Mouse (Mus musculus) liver, embryonic 16.5 days (tissue): ENCODE results near the gene Olfr1286. TPM values are rescaled to one million over a fixed set of nuclear protein-coding genes. Genes with fewer than 3 reads are reported as not detected.

ENCODE experiments used
- ATAC-seq: fragments of 200-750 bp; cut with Nextera tagmentation; 2 replicates; pipeline ENCODE4 v1.8.0; 2017; ENCODE audit warnings: low read depth, mild to moderate bottlenecking, moderate number of reproducible peaks, moderate library complexity
- H3K27ac ChIP-seq: fragments of 300-500 bp; sonication (generic); 2 replicates; pipeline ENCODE4 v1.5.1; 2014; ENCODE audit warnings: mild to moderate bottlenecking, low read length
- H3K27me3 ChIP-seq: fragments of 300-500 bp; sonication (generic); 2 replicates; pipeline ENCODE4 v1.6.1; 2014; ENCODE audit warnings: low read depth, low read length, mixed read lengths; ENCODE audit not compliant: control insufficient read depth, insufficient read depth
- H3K36me3 ChIP-seq: fragments of 300-500 bp; sonication (generic); 2 replicates; pipeline ENCODE4 v1.6.1; 2014; ENCODE audit warnings: mild to moderate bottlenecking; ENCODE audit not compliant: control insufficient read depth, insufficient read depth
- H3K4me1 ChIP-seq: fragments of 300-500 bp; sonication (generic); 2 replicates; pipeline ENCODE4 v1.6.1; 2014; ENCODE audit warnings: low read depth, low read length, mixed read lengths; ENCODE audit not compliant: control insufficient read depth
- H3K4me2 ChIP-seq: fragments of 300-500 bp; sonication (generic); 2 replicates; pipeline ENCODE4 v1.6.1; 2014; ENCODE audit warnings: low read depth, low read length, mixed read lengths
- H3K4me3 ChIP-seq: fragments of 300-500 bp; sonication (generic); 2 replicates; pipeline ENCODE4 v1.5.1; 2014; ENCODE audit warnings: low read depth, mild to moderate bottlenecking, low read length
- H3K9ac ChIP-seq: fragments of 300-500 bp; sonication (generic); 2 replicates; pipeline ENCODE4 v1.6.1; 2014; ENCODE audit warnings: low read depth, low read length
- H3K9me3 ChIP-seq: fragments of 300-500 bp; sonication (generic); replicated peaks from 2 replicates; pipeline ENCODE4 v1.6.1; 2016; ENCODE audit warnings: low read length; ENCODE audit not compliant: control insufficient read depth
- WGBS: fragments of 180-500 bp; shearing (Covaris S2); extraction: QIAGEN DNeasy Blood & Tissue Kit; methylation state at CpG from one replicate; pipeline ENCODE4 v1.1.7; 2014; ENCODE audit not compliant: insufficient replicate concordance; 5-methylcytosine and 5-hydroxymethylcytosine counted together
- polyA plus RNA-seq: library from polyadenylated mRNA; unstranded; fragments of >200 nt; fragmentation: Nextera tagmentation; extraction: Ambion mirVana; gene quantifications from 2 replicates; pipeline ENCODE4 v1.2.1, GENCODE M21; 2015

The Olfr1286 gene
- polyA plus RNA-seq = not detected in 2 replicates

DNA sequence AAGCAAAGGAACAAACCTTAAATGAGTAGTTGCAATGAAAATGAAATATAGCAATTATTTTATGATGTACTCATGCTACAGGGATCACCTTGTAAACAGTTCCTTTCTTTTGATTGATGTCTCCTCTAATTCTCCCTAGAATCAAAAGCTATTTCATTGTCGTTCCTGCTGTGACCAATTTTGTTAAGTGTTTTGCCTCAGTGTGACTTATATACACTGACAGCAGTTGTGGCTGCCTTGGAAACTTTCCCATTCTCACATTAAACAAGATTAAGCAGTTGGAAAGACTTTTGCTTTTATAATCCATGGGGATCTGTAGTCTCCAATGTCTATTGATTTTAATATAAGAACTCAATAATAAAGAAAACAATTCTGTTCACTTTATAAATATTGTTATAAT lies at the start of gene Olfr1286:
Gene Olfr1286 (minus strand): TSS at position 185 of the 400 bp plus-strand sequence.
- no peak within 1 kb of the TSS for H3K27ac ChIP-seq
- H3K9ac ChIP-seq = no peak within 1 kb of the TSS
- ATAC-seq = no peak
- no peaks in the 10 kb centered on the region for H3K36me3 ChIP-seq
- H3K4me1 ChIP-seq = no peaks in the 10 kb centered on the region
- no peaks in the 10 kb centered on the region for H3K27me3 ChIP-seq
- no peaks in the 10 kb centered on the region for H3K9me3 ChIP-seq
- no peak within 1 kb of the TSS for H3K4me2 ChIP-seq
- WGBS = 66% methylated on average over 1 of the region's 1 CpGs
- no peak within 1 kb of the TSS for H3K4me3 ChIP-seq

DNA sequence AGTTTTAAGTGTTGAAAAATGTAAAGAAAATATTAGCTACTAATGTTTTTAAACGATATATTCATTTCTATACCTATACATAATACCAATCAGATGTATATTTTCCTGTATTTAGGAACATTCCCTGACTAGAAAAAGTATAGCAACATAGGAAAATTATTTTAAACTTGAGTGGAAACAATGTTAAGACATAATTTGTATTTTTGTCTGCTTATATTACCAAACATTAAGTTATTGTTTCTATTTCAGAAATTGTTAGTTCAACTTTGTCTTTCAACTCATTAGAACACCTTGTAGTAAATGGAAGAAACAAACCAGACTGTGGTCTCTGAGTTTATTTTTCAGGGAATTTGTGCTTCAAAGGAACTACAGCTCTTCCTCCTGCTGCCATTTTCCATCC lies 25.9 kb upstream of the Olfr1286 start, which contains the start of gene Olfr1287:
Gene Olfr1287 (plus strand): TSS at position 301 of the 400 bp plus-strand sequence.
- no peaks in the 10 kb centered on the region for H3K27me3 ChIP-seq
- no peaks in the 10 kb centered on the region for H3K9me3 ChIP-seq
- no peak for ATAC-seq
- H3K36me3 ChIP-seq = no peaks in the 10 kb centered on the region
- H3K9ac ChIP-seq = no peak within 1 kb of the TSS
- no peaks in the 10 kb centered on the region for H3K4me1 ChIP-seq
- WGBS = 46% methylated on average over 1 of the region's 1 CpGs
- no peak within 1 kb of the TSS for H3K27ac ChIP-seq
- no peak within 1 kb of the TSS for H3K4me2 ChIP-seq
- no peak within 1 kb of the TSS for H3K4me3 ChIP-seq

DNA sequence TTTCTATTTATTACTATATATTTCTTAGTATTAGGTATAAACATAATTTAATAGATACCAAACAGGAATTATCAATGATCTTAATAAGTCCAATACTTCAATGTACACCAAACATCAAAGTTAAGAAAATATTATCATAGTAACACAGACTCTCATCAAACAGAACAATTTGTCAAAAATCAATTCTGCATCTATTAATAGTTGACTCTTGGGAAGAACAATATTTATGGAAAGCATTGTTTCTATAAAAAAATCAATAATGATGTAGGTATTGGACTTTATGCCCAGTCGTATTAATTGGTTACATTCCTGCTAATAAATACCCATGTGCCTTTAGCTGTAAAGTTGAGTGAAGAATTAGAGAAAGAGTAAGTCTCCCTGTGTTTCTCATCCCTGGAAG lies 47.7 kb downstream of the Olfr1286 start, which contains the start of gene Olfr1284:
Gene Olfr1284 (plus strand): TSS at position 301 of the 400 bp plus-strand sequence.
- H3K36me3 ChIP-seq = no peaks in the 10 kb centered on the region
- H3K4me2 ChIP-seq = no peak within 1 kb of the TSS
- no peak within 1 kb of the TSS for H3K4me3 ChIP-seq
- ATAC-seq = no peak
- WGBS = 62% methylated on average over 1 of the region's 1 CpGs
- no peaks in the 10 kb centered on the region for H3K4me1 ChIP-seq
- no peaks in the 10 kb centered on the region for H3K27me3 ChIP-seq
- H3K9me3 ChIP-seq = no peaks in the 10 kb centered on the region
- H3K9ac ChIP-seq = no peak within 1 kb of the TSS
- no peak within 1 kb of the TSS for H3K27ac ChIP-seq

Other genes starting within 250 kb of the Olfr1286 start
- gene 4930430A15Rik, start 193.5 kb downstream of the Olfr1286 start, polyA plus RNA-seq = not detected in 2 replicates
- gene Olfr1275, start 187.8 kb downstream of the Olfr1286 start, polyA plus RNA-seq = not detected in 2 replicates
- not detected in 2 replicates for gene Olfr1276, start 168.6 kb downstream of the Olfr1286 start, polyA plus RNA-seq
- gene Olfr1277, start 149.0 kb downstream of the Olfr1286 start, polyA plus RNA-seq = not detected in 2 replicates
- not detected in 2 replicates for gene Olfr1278, start 133.0 kb downstream of the Olfr1286 start, polyA plus RNA-seq
- gene Olfr1279, start 122.5 kb downstream of the Olfr1286 start, polyA plus RNA-seq = not detected in 2 replicates
- not detected in 2 replicates for gene Olfr1280, start 109.1 kb downstream of the Olfr1286 start, polyA plus RNA-seq
- gene Olfr1281, start 96.6 kb downstream of the Olfr1286 start, polyA plus RNA-seq = not detected in 2 replicates
- gene Olfr1282, start 87.0 kb downstream of the Olfr1286 start, polyA plus RNA-seq = not detected in 2 replicates
- not detected in 2 replicates for gene Olfr1283, start 56.3 kb downstream of the Olfr1286 start, polyA plus RNA-seq
- not detected in 2 replicates for gene Olfr1284, start 47.6 kb downstream of the Olfr1286 start, polyA plus RNA-seq
- not detected in 2 replicates for gene Olfr1287, start 26.0 kb upstream of the Olfr1286 start, polyA plus RNA-seq
- not detected in 2 replicates for gene Olfr1288, start 51.0 kb upstream of the Olfr1286 start, polyA plus RNA-seq
- gene Olfr1289, start 57.7 kb upstream of the Olfr1286 start, polyA plus RNA-seq = not detected in 2 replicates
- gene Olfr1290, start 70.7 kb upstream of the Olfr1286 start, polyA plus RNA-seq = not detected in 2 replicates
- not detected in 2 replicates for gene Olfr1291-ps1, start 74.1 kb upstream of the Olfr1286 start, polyA plus RNA-seq
- not detected in 2 replicates for gene Olfr1293-ps, start 102.1 kb upstream of the Olfr1286 start, polyA plus RNA-seq
- not detected in 2 replicates for gene Olfr1294, start 117.2 kb upstream of the Olfr1286 start, polyA plus RNA-seq
- gene Olfr1295, start 146.6 kb upstream of the Olfr1286 start, polyA plus RNA-seq = not detected in 2 replicates
- not detected in 2 replicates for gene Olfr1297, start 203.4 kb upstream of the Olfr1286 start, polyA plus RNA-seq
- not detected in 2 replicates for gene Olfr1298, start 226.1 kb upstream of the Olfr1286 start, polyA plus RNA-seq
- gene Olfr1299, start 238.3 kb upstream of the Olfr1286 start, polyA plus RNA-seq = not detected in 2 replicates